Mouse (Mus musculus) CD4-positive, CD25-positive, alpha-beta regulatory T cell, adult 4 months (primary cell): Measurements from ENCODE around the gene Nkrf. TPM values are rescaled to one million over a fixed set of nuclear protein-coding genes. Genes with fewer than 3 reads are reported as not detected.

Experiments used
- ATAC-seq: one replicate; pipeline ENCODE4 v1.8.0; 2017
- polyA plus RNA-seq, 2 experiments: library from polyadenylated mRNA; unstranded; fragments of 100-300 nt; shearing (Covaris generic); gene quantifications; one replicate each; pipeline ENCODE4 v1.2.1; 2017

Nkrf gene
- polyA plus RNA-seq, 2 experiments from 2014 or later, result 2.0 TPM

- no peak for ATAC-seq
Observed at GRCm38 (mm10) chrX:36852631-36853030, 50.1 kb downstream of the Nkrf start.

- no peak for ATAC-seq
Observed at GRCm38 (mm10) chrX:36847152-36847551, 55.5 kb downstream of the Nkrf start.

- ATAC-seq, result no peak
Observed at GRCm38 (mm10) chrX:36843346-36843990, 59.2 kb downstream of the Nkrf start.

GRCm38 (mm10) chrX:36841698-36842097, 61.0 kb downstream of the Nkrf start:
- no peak for ATAC-seq

GRCm38 (mm10) chrX:36839391-36839790, 63.3 kb downstream of the Nkrf start:
- ATAC-seq, result no peak

Other genes starting within 250 kb of the Nkrf start
- under 1 TPM in 1 of 2 experiments, not detected in 1; 0.51 TPM for gene Slc25a43, start 159.2 kb downstream of the Nkrf start, polyA plus RNA-seq
- gene Slc25a5, start 107.2 kb downstream of the Nkrf start, polyA plus RNA-seq, result 1,000 to 10,000 TPM; 1,213 to 1,312 TPM
- 100 to 1,000 TPM; 110 to 131 TPM for gene Ube2a, start 29.0 kb downstream of the Nkrf start, polyA plus RNA-seq
- 10 to 100 TPM; 26.8 to 28.7 TPM for gene C330007P06Rik, start 28.8 kb downstream of the Nkrf start, polyA plus RNA-seq
- gene Sept6, start 88.9 kb upstream of the Nkrf start, polyA plus RNA-seq, result 100 to 1,000 TPM; 150 to 159 TPM
- not detected for gene Sowahd, start 145.9 kb upstream of the Nkrf start, polyA plus RNA-seq
- gene Rpl39, start 182.5 kb upstream of the Nkrf start, polyA plus RNA-seq, result 1,000 to 10,000 TPM in 1 of 2 experiments, 100 to 1,000 TPM in 1; 487 to 1,066 TPM
- gene Upf3b, start 207.4 kb upstream of the Nkrf start, polyA plus RNA-seq, result 10 to 100 TPM; 34.4 to 38.5 TPM
- gene Nkap, start 223.9 kb upstream of the Nkrf start, polyA plus RNA-seq, result 10 to 100 TPM; 23.9 to 29.3 TPM